Mouse (Mus musculus) spleen, adult 2 months (tissue): ENCODE results near the gene Gins3.

ENCODE experiments used
- CTCF ChIP-seq: fragments of 200-500 bp; IDR thresholded peaks from 2 replicates; pipeline ENCODE4 v1.5.1; 2011; ENCODE audit warnings: mild to moderate bottlenecking, inconsistent platforms; ENCODE audit not compliant: insufficient read depth, insufficient read length, insufficient replicate concordance; ENCODE audit errors: extremely low read depth
- POLR2A ChIP-seq: fragments of 200-500 bp; IDR thresholded peaks from 2 replicates; pipeline ENCODE4 v1.6.1; 2011; ENCODE audit warnings: low read depth, low read length, inconsistent platforms

GRCm38 (mm10) chr8:95587339-95587738 is 45.9 kb upstream of the Gins3 start:
- TF ChIP-seq CTCF = no peak
- no peak for TF ChIP-seq POLR2A
